Mouse (Mus musculus): ENCODE measurements around the gene Tmub1.

Tmub1 gene

DNA sequence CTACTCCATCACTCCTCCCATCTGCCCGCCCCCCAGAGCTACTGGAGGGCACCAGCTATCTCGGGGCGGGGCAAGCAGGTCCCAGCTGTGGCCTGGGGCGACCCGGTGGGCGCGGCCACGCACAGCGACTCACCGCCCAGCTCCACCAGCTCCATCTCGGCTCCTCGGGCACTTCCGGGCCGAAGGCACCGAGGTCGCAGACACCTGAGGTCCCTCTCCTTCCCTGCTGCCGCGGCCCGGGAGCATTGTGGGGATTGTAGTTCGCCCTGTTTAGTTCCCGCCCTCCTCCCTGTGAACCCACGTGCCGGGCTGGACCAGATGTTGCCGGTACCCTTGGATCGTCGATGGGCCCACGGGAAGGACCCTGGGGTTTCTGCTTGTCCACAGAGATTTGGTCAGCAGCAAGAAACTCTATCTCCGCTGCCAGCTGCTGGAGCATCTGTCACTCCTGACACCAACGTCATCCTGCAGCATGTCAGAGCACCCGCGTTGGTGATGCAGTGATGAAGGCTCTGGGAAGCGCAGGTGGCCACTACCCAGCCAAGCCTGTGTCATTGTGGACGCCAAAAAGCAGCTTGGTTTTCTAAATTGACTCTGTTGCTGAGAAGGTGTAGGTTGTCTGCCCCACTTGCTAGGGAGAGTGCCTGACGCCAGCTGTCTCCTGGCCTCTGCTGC lies at the start of gene Tmub1:
Tmub1 (minus strand) TSS at position 231 of the 675 bp plus-strand sequence.
- peak; percentile 69 for DNase-seq (ENCODE audit: low spot score)

DNA sequence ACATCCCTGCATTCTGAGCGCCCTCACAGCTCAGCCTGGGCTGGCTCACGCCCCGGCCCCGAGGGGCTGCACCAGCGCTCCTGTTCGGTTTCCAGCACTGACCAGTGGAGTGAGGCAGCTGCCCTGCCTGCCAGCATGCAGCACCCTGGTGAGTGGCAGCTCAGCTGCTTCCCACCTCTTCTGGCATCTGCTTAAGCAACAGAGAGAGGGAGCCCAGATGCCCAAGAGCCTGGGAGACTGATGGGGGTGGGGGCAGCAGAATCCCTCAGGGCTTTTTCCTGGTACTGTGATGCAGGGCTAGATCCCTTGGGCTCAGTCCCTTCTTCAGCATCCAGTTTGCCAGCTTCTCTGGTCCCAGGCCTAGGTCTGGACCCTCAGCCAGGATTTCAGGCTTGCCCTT lies 49.1 kb upstream of the Tmub1 start:
- DNase-seq (ENCODE audit: low spot score) = no peak

DNA sequence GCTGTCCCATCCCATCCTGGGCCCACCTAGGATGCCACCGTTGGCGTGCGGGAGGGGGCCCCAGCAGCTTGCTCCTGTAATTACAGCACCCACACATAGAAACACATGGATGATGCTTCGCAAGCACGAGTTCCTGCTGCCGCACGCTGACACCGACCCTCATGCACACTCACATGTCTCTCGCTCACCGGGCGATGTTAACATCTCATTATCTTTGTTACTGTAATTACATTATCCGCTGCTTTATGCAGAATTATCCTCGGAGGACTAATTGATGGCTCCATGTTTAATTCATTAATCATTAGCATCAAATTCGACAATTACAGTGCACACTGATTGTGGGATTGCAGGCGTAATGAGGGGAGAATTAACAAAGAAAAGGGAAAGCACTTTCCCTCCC lies 47.4 kb upstream of the Tmub1 start:
- DNase-seq (ENCODE audit: low spot score) = no peak

DNA sequence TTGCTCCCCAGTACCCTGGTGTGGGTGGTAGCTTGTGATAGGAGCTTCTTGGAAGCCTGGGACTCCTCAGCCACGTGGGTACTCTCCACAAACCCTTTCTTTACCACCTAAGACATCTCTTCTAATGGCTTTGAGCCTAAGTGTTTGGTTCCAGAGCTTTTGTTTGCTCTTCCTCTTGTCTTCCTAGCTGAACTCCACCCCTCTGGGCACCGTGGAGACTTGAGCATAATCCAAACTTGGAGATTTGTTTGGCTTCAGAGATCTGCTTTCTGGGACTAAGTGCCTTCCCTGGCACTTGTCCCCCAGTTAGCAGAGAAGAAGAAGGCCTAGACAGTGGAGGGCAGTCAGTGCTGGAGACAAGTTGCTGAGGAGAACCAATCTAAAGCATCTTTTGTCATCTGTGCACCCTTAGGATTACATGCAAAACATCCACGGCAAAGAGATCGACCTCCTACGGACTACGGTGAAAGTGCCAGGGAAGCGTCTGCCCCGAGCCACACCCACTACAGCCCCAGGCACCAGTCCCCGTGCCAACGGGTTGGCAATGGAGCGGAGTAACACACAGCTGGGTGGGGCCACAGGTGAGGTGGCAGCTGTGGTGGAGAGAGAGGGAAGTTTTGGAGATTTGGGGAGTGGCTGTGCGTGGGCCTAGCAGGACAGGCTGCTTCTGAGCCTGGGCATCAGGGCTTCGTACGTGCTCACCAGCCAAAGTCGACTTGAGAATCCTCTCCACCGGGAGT lies 45.1 kb upstream of the Tmub1 start:
- no peak for DNase-seq (ENCODE audit: low spot score)

DNA sequence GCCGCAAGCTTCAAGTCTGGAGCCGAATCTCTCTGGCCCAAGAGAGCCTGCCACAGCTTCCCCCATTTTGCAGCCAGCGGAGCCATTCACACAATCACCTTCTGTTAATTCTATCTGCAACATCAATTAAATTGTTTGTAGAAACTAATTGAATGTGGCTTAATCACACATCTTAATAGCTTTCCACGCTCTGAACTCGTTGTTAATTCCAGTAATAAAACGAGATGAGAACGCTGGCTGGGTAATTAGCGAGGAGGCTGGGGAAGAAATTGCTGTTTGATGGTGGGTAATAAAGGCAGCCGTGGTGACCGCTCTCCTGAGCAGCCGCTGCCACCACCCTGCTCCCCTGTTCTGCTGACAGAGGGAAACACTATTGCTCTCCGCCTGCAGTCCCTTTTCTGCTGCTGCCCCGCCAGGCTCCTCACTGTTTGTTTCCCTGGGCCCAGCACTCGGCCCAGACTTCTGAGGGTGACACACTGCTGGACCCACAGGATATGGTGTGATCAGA lies 42.8 kb upstream of the Tmub1 start:
- DNase-seq (ENCODE audit: low spot score) = no peak

DNA sequence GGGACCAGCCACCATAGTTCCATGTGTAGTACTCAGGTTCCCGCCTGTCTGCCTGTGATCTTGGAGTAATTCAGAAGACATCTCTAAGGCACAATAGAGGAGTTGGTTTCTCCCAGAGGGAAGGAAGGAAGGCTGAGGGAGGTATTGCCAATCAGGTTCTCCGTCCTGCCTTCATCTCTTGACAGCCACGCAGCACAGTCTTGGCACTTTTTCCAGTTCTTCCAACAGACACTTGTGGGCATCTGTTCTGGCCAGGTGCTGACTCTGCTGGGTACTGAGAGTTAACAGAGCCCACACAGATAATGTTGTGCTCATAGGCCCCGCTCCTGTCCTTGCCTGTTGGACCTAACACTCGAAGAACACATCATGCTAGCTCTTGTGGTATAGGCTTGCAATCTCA lies 39.1 kb upstream of the Tmub1 start:
- DNase-seq (ENCODE audit: low spot score) = no peak

DNA sequence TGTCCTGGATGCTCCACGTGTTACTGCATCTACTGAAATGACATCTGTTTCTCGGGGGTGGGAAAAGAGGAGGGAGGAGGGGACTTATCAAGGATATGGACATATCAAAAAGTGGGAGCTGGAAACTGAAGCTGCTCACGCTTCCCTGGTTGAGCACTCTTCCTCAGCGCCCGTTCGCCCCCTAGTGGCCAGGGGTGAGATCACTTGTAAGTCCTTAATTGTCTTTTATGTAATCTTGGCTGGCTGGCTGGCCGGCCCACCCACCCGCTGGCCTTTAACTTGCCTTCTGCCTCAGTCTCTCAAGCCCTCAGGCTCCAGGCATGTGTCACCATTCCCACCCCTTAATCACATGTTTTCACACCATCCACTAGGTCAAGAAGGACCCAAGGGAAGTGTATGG lies 38.4 kb upstream of the Tmub1 start:
- DNase-seq (ENCODE audit: low spot score) = peak; percentile 75

DNA sequence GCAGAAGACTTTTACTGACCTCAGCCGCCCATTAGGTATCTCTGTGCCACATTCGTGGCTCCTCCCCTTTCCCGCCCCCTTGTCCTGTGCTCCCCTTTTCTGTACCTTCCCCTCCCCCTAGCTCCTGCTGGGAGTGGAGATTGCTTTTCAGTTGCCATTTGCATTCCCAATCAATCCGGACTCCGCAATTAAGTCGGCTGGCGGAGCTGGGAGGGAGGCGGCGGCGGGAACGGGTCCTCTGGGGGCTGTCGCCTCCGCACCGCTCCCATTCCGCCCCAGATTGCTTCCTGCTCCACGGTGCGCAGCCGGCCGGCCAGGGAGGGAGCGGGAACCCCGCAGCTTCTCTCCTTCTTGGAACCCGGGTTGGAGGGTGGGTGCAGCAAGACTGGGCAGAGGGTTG lies 37.3 kb upstream of the Tmub1 start:
- no peak for DNase-seq (ENCODE audit: low spot score)

DNA sequence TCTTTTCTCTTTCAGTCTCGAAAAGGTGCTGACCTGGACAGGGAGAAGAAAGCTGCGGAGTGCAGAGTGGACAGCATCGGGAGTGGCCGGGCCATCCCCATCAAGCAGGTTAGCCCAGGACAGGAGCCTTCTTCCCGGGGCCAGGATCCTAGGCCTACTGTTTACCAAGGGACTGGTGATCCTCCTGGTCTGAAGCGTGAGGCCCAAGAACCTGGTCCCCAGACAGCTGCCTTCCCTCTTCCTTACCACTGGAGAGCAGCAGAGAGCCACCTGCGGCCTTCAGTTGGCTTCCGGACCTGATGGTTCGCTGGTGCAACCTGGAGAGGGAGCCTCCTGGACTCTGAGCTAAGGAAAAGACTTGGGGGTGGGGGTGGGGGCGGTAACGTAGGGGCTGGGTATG lies 35.7 kb upstream of the Tmub1 start:
- no peak for DNase-seq (ENCODE audit: low spot score)

DNA sequence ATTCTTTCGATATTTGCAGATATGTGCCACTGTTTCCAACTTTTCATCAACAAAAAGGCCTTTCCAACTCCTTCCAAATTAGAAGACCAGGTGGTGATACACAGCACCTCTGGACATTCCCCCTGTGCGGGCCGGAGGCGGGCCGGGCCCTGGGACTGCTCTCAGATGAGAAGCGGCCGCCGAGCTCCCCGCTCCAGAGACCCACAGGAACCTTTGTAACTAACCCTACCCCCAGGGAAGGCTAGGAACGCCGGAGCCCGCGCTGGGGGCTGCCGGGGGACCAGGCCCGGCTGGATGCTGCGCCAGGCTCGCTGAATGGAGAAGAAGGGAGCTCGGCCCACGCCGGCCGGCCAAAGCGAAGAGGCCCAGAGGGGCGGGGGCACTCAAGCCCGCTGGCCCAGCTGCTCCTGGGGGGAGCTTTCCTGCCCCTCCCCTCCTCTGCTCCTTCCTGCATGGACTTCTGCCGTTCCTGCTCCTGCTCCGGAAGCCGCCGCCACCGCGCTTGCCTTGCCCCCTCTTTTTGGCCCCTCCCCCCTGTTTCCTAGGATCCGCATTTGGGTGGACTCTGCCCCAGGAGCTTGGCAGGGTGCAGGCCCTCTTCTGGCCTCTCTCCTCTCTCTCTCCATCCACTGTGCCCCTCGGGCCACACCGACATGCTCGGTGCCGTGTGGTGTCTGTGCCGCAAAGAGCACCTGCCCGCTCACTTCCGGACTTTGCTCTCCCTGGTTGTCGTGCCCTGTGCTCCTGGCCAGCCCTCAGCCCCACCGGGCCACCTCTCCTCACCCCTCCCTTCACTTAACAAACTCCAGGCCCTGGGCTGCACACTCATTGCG lies 34.8 kb upstream of the Tmub1 start:
- no peak for DNase-seq (ENCODE audit: low spot score)

DNA sequence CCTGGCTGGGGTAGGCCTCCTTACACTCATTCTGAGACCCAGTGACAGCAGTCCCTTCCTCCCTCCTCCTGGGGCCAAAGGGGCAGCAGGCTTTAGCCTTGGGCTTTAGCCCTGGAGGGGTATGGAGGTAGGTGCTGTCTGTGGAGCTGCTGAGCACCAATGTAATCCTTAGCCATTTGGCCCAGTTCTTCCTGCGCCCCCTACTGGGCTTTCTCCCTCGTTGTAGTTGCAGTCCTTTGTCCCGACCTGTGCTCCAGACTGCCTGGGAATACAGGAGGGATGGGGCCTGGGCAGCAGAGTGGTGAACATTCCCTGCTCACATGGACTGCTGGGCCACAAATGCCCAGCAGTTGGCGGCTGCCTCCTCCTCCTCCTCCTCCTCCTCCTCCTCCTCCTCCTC lies 34.0 kb upstream of the Tmub1 start:
- no peak for DNase-seq (ENCODE audit: low spot score)

DNA sequence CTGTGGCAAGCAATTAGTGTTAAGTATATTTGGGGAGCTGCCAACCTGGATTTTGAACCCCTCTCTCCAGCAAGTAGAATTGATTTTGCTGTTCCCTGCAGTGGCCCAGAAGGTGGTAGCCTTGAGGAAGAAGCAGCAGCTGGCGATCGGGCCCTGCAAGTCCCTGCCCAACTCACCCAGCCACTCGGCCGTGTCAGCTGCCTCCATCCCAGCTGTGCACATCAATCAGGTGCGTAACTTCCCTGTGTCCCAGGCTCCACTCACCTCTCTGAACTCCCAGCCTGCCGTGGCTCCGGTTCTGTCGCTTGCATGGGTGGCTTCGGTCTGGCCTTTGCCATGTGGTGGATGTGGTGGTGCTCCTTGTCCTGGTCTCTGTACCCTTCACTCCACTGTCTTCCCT lies 30.3 kb upstream of the Tmub1 start:
- no peak for DNase-seq (ENCODE audit: low spot score)

DNA sequence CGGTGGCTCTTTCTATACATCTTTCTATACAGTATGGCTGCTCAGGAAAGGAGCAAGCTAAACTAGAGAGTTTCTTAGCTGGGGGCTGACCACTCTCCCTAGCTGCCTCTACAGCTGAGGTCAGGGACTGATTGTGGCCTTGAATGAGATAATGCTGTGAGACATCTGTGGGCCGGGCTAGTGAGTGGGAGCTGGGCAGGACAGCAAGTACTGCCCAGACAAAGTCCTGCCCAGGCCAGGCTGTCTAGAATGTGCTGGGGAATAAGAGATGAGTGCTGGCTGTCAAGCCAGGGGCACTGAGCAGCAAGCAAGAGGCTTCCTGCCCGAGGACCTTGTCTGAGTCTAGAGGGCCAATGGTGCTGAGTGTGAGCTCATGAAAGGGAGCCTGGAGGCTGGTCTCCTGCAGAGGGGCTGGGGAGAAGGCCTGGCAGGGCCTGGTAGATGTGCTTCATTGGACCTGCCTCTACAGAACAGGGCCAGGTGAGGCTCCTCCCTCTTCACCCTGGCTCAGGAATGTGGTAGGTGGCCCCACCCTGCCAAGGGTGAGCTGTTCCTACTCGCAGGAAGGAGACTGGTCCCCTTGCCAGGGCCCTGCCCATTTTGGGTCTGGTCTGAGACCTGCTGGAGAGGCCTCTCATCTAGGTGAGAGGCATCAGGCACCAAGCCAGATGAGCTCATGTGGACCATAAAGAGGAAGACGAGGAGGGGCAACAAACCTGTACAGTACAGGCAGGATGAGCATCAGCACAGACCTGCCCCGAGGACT lies 28.0 kb upstream of the Tmub1 start:
- DNase-seq (ENCODE audit: low spot score) = no peak

DNA sequence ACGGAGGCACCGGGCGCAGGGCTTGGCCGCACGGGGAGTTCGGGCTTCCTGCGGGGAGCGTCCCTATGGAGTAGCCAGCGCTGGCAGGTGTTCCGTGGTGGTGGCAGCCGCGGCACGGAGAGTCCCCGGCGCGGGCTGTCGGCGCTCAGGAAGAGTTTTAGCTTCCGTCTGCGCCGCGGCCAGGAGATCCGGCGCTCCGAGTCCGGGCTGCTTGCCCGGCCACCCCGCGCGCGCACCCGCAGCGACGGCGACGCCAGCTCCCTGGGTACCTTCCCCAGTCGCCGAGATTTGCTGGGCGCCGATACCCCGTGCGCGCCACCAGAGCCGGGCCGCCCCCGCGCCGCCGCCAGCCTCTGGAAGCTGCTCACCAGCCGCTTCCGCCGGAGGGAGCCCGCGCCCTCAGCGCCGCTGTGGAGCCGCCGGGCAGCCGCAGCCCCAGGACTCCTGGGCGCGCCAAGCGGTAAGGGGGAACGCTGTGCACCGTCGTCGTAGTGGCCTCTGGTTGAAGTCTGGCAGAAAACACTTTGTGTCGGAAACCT lies 27.1 kb upstream of the Tmub1 start:
- no peak for DNase-seq (ENCODE audit: low spot score)

DNA sequence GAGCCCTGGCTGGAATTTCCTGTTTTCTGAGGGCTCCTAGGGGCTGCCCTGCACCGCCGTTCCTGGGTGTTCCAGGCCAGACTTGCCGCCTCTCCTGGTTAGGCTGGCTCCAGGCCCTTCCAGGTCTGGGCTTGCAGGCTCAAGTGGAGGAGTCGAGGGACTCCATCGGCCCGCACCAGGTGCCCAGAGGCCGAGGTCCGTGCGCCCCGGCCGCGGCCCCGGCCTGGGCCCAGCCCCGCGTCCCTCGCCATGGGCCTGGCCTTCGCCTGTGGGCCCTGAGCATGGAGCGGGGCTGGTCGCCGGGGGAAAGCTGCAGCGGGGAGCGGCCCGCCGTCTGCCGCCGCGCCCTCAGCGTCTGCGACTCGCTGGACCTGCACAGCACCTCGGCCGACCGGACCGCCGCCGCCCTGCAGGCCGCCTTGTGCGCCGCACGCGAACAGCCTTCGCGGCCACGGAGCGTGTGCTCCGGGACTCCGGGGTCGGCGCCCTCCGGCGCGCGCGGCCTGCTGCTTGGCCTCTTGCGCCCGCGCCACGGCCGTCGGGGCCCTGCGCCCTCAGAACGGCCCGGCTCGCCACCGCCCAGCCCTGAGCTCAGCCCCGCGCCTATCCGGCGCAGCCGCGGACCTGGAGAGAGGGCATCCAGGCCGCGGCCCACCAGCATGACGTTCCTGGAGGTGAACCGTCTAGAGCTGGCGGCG lies 26.5 kb upstream of the Tmub1 start:
- no peak for DNase-seq (ENCODE audit: low spot score)

DNA sequence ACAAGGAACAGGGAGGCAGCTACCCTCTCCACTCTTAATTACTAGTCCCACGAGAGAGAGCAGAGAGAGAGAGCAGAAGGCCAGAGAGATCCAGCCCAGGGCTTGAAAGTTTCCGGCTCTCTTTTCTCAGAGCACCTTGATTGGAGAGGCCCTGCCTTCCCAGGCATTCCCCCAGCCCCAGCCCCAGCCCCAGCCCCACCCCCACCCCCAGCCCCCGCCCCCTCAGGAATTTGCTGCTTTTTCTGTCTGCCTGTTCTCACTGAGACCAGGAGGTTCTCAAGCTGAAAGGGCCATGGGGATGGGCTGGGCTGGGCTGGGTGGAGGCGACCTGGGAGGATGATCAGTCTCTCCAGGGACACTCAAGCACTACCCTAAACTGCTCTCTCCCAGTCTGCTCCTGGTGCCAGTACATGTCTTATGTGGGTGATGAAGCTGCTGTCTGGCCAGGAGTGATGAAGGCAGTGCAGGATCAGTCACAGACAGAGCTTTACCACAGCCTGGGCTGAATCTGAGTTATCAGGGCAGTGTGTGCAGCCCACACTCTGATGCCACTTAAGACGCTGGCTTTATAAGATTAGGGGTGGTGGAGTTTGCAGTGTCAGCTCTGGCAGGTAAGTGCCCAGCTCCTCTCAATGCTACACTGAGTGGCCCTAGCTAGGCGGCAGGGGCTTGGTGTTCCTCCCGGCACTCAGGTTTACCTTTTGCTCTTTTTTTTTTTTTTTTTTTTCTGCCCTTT lies 25.4 kb upstream of the Tmub1 start:
- DNase-seq (ENCODE audit: low spot score) = no peak

DNA sequence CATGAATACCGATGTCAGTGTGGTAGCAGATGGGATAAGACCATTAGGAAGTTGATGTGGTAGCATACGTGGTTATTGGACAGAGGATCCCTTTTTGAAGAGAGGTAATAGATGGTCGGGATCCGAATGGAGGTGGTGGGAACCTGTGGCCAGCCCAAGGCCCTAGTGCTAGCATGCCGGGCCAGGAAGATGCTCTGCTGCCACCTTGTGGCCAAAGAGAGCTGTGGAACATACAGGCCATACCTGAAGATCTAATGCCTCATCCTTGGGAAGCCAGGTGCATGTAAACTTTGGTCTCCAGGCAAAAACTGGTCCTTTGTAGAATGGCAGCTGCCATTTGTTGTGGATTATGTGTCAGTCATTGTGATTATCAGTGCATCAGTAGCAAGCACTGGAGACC lies 22.9 kb upstream of the Tmub1 start:
- DNase-seq (ENCODE audit: low spot score) = no peak

DNA sequence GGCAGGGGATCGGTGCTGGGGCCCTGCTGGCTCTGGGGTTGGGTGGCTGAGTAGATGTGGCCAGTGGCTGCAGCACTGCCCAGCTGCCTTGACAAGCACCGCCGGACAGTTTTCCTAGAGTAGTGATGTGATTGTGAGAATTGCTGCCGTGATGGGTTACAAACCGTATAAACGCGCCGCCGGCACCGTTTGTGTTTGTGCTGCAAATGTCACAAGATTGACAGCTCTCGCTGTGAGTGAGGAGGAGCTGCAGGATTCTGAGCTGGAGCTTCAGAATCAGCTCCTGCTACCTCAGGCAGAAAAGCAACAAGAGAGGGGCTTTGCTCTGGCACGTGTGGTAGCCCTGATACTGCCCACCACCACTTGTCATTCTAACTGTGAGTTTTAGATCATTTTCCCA lies 19.1 kb upstream of the Tmub1 start:
- DNase-seq (ENCODE audit: low spot score) = no peak

DNA sequence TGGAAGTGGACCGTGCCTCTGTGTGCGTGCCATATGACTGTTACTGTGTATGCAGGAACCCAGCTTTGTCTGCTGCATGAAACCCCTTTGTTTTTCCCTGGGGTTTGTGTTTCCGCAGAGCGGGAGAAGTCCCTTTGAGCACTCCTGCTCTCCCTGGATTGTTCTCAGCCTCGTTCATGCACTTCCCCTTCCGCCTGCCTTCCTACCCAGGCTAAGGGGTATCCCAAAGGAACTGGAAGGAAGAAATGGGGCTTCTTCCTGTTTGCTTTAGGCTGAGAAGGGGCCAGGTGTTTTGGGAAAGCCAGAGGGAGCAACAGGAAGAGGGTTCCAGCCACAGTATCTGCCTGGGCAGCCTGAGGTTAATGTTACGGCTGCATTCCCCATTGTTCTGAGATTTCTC lies 8.0 kb upstream of the Tmub1 start:
- no peak for DNase-seq (ENCODE audit: low spot score)

DNA sequence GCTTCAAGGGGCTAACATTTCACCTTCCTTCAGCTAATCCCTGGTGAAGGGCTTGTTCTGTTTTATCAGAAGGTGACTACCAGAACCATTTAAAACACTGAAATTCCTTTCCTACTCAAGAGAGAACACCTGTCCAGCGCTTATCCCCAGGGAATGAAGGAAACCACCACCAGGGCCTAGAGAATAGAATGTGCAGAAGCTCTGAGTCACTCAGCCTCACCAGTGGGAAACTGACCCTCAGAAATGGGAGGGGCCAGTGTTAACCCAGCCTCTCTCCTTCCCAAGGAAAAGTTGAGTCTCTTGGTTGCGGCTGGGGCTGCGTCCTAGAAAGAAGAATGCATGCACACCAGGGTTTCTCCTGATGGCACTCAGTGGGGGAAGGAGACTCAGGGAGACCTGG lies 7.4 kb upstream of the Tmub1 start:
- DNase-seq (ENCODE audit: low spot score) = no peak

DNA sequence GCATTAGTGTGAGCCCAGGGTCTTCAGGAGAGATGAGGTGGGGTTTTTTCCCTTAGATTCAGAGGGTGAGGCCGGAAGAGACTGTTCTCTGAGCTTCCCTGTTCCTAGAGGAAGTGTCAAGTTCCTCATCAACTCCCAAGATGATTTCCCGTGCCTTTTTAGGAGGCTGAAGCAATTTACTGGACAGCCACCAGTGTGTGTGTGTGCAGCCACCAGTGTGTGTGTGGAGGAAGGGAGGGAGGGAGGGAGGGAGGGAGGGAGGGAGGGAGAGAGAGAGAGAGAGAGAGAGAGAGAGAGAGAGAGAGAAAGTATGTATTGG lies 6.3 kb upstream of the Tmub1 start:
- no peak for DNase-seq (ENCODE audit: low spot score)

All from layer of hippocampus, adult 9-10 months (tissue).